Mouse (Mus musculus) T-helper 2 cell (primary cell): ENCODE results near the gene Clic6.
"Not testable (repeated sequence)": the region's sequence is repeated elsewhere in the genome, so short reads cannot be mapped to it uniquely, and the experiment has no call there.

ENCODE experiments used
- in situ Hi-C: fragments of 300-600 bp; cut with MboI, MseI; formaldehyde crosslinking; loops from one replicate; pipeline ENCODE4 v1.15.1; 2025; ENCODE audit warnings: high pct_unique_total_duplicates

The Clic6 gene

DNA sequence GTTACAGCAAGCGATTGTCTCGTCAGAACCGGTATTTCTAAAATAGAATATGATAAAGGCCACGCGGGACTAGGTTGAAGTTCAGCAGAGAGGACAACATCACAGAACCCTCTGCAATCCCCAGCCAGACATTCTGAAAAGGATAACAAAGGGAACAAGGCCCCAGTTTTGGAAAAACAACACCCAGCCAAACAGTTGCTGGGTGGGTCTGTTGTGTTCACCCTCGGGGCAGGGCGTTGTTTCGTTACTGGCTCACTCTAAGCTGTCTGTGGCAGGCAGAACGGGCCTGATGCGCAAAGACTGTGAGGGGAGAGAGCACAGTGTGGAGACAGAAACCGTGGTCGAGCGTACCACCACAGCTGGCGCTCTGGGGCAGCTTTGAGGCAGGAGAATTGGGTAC lies 17.1 kb upstream of the Clic6 start:
- in situ Hi-C loops = no loop called here

DNA sequence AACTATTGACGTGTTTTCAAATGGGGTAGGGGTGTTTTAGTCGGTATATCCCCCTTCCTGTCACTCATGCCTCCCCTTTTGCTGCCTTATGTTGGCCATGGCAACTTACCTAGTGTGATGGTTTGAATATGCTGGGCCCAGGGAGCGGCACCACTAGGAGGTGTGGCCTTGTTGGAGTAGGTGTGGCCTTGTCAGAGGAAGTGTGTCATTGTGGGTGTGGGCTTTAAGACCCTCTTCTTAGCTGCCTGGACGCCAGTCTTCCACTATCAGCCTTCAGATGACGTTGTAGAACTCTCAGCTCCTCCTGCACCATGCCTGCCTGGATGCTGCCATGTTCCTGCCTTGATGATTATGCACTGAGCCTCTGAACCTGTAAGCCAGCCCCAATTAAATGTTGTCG lies 14.8 kb upstream of the Clic6 start, which contains the start of gene Rcan1:
Gene Rcan1 (minus strand): TSS at position 162 of the 400 bp plus-strand sequence.
- in situ Hi-C loops = no loop called here

DNA sequence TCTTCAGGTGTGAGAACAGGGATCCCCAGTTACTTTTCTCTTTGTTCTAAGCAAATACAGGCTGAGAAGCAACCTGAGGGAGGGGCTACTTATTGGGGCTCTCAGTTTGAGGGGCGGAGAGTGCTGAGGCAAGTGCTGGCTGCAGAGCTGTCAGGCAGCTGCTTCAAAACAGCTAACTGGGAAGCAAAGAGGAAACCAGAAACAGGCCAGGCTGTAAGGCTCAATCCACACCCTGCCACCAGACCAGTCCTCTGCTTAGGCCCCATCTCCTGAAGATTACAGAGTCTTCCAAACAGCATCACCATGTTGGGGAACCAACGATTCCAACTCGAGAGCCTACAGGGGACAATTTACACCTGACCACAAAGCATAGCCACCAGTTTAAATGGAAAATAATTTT lies 12.6 kb upstream of the Clic6 start:
- in situ Hi-C loops = no loop called here

DNA sequence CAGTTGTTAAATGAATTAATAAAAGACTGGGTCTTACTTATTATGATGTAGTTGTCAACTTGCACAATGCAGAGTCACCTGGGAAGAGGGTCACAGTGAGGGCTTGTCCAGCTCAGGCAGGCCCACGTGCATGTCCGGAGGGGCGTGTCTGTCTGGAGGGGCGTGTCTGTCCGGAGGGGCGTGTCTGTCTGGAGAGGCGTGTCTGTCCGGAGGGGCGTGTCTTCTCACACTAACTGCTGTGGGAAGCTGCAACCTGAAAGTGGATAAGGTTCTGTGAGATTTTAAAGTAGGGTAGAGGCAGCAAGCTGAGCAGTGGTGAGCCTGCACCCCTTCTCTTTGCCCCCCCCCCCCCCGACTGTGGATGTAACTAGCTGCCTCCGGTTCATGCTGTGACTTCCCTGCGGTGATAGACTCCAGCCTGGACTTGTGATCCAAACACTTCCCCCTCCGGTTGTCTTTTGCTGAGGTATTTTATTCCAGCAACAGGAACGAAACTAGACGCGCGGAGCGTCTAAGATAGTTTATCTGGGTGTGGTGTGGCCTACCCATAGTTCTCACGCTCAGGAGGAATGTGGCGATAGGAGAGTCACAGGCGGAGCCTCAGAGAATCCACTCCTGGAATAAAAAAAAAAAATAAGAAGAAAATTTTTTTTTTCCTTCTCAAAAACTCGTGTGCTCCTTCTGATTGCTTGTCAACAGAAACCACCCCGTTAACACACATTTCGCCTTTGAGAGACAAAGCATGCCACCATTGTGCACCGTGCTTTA lies 10.3 kb upstream of the Clic6 start:
- in situ Hi-C loops = no loop called here

DNA sequence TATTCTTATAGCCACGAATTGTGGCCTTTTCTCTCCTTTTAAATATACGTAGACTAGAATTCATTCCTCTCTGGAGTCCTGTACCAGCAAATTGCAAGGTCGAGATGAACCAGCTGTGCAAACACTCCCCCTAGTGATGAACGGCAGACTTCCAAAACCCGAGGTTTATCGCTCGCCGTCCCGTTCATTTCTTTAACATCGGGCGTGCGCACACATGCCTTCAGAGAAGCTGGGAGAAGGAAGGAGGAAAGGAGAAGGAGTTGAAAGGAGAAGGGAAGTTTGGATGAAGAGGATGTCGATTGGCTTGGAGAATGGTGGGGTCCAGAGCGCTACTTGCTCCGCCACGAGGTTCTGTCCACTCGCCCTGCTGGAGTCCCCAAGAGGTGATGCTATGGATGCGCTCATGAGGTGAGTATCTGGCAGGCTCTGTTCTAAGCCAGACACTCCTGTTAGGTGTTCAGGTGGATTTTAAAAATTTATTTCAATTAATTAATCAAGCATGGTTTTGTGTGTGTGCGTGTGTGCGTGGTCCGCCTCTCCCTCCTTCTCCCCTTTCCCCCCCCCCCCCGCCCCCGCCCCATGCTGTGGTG lies 6.9 kb upstream of the Clic6 start:
- in situ Hi-C loops = no loop called here

DNA sequence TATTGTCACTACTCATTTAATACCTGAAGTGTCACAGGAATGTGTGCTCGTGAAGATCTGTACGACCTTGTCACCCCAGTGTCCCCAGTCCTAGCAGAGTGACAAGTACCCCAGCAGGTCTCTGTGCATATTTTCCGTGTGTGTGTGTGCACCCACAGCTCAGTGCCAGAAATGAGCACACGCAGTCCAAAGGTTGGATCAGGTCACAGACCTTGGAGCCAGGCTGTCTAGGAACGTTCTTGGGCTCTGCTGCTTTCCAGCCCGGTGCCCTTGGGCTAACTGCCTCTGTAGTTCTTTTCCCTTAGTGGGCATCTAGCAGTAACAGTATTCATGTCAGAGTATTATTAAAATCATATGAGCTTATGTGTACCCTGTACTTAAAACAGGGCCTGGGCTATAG lies 1.6 kb downstream of the Clic6 start:
- in situ Hi-C loops = no loop called here

DNA sequence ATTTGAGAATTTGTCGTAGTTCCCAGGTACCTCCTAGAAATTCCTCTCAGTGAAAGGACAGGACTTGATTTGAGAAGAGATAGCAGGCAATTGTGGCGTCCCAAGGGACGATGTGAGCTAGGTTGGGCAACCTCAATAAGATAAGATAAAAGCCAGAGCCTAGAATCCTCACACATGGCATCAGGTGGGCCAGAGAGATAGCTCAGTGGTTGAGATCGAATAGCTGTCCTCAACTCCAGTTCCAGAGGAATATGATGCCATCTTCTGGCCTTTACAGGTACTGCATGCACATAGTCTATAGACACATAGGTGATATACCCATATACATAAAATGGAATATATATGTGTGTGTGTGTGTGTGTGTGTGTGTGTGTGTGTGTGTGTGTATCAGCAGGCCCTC lies 2.0 kb downstream of the Clic6 start:
- in situ Hi-C loops = no loop called here

DNA sequence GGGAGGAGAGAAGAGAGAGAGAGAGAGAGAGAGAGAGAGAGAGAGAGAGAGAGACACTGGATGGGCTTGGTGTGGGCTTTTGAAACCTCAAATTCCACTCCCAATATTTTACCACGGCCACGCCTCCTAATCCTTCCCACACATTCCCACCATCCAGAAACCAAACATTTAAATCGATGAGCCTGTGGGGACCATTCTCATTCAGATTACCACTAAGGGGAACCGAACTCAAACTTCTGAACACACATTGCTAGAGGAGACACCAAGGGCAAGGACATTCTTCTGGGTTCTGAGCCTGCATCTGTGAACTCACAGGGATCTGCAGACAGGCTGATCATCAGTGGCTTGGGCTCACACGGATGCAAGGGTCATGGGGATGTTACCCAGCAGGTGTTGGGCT lies 2.9 kb downstream of the Clic6 start:
- in situ Hi-C loops = no loop called here

DNA sequence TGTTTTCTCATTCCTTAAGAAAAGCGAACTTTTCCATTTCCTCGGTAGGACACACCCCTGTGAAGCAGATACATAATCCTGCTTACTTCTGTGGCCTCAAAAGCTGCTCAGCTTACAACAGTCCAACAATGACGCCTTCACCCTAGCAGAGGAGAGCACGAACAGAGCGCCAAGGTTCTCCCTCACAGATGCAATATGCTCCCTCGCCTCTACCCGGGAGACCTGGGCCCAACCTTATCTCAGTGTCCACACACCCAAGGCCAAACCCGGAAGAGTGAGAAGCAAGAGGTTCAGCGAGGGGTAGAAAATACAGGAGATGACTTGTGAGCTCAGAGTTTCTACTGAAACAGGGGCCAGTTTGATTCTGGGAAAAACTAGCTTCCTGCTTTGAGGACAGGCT lies 3.8 kb downstream of the Clic6 start:
- in situ Hi-C loops = no loop called here

DNA sequence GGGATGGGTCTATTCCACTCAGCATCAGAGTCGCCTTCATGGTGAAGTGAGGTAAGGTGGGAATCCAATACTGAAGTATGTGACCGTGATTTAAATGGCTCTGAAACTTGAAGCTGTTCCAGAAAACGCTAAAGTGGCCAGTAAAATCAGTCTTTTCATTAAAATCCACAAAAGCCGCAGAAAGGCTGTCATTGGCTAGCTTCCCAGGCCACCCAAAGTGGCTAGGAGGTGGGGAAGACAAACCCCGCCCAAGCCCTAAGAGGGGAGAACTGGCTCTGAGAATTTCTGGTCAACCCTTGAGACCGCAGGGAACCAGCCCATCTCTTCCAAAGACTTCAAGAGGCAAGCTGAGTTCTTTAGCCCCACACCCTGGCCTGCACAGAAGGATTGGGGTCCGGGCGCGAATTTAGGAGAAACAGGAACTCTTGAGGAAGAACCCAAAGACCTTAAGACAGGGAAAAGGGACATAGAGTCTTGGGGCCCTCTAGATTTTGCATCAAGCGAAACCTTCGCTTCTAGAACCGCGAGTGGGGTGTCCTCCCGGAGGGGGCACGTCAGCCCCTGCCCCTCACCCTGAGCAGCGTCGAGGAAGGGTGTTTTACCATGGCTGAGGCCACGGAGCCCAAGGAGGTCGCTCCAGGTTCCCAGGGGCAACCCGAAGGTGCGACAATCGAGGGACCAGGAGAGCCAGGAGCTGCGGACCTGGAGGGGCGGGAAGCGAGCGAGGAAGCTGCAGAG lies 12.5 kb downstream of the Clic6 start:
- in situ Hi-C loops = no loop called here

DNA sequence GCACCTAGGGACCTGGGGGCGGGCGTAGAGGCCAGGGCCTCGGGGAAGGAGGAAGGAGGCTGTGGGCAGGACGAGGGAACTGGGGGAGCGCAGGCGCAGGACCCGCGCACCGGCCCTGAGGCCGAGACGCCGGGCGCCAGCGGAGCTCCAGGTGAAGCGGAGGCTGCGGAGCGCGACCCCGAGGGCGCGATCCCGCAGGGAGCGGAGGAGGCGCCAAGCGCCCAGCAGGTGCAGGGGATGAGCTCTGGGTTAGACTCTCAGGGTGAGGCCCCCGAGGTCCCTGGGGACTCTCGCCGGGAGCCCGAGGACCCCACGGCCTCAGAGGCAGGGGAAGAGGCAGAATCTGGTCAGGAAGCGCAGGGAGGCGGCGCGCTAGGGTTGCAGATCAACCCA lies 13.0 kb downstream of the Clic6 start:
- in situ Hi-C loops = no loop called here

DNA sequence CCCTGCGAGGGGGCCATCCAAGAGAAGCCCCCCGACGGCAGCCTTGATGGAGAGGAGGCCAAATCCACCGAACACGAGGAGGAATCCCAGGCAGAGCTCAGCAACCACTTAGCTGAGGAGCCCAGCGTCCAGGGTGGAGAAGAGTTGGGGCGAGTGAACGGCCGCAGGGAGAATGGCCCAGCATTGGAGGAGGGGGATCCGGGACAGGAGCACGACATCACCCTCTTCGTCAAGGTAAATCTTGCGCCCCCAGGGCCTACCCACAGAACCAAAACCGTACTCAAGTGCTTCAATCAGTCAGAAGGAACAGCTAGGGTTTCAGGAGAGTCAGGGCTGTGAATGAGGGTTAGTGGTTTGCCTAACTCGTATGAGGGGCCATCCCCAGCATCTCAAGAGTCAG lies 13.8 kb downstream of the Clic6 start:
- in situ Hi-C loops = no loop called here

DNA sequence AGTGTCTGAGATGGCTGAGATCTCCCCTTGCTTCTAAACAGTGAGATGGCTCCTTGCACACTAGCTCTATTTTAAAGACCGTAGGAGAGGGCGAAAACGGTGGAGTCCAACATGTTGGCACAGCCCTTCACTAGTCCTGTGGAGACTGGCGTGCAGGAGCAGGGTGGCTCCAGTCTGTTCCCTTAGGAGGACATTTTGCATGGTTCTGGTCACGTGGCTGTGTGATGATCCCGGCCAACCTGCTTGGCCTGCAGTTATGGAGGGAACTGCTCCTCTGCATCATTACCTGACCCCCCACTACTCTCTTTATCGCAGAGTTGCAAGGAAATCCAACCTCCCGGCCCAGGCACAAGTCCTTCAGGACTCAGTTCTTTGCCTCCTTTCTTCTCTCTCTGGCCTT lies 15.0 kb downstream of the Clic6 start:
- in situ Hi-C loops = no loop called here

DNA sequence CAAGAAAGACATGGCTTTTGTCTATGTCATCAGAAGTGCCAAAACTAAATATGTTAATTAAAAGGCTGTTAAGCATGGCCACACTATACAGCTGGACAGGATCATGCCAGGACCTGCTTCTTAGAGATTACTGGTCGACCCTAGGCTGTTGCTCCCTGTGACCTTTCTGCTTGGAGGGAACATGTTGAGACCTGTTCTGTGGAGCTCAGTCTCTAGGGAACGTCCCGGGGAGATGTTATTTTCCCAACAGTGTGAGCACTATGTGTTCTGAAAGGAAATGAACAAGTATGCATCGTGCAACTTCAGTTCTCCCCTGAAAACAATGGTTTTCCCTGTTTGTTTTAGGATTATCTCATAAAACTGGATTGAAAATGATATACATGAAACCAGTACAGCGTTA lies 17.6 kb downstream of the Clic6 start:
- in situ Hi-C loops = no loop called here

DNA sequence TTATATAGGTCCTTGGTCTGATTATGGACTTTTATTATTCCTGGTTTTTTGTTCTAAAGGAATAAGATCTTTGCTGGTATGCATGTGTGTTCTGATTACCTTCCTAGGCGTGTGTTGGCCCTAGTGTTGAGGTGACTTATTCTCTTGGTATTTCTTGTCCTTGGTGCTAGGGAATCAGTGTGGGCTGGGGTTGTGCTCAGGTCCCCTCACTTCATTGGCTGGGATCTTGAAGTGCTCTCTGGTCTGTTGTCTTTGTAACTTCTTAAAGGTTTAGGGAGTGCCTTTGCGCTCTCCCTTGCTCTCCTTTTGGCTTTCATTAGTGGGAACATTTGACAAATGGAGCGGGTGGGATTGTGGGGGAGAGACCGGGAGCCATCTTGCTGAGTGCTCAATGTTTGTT lies 22.0 kb downstream of the Clic6 start:
- in situ Hi-C loops = no loop called here

DNA sequence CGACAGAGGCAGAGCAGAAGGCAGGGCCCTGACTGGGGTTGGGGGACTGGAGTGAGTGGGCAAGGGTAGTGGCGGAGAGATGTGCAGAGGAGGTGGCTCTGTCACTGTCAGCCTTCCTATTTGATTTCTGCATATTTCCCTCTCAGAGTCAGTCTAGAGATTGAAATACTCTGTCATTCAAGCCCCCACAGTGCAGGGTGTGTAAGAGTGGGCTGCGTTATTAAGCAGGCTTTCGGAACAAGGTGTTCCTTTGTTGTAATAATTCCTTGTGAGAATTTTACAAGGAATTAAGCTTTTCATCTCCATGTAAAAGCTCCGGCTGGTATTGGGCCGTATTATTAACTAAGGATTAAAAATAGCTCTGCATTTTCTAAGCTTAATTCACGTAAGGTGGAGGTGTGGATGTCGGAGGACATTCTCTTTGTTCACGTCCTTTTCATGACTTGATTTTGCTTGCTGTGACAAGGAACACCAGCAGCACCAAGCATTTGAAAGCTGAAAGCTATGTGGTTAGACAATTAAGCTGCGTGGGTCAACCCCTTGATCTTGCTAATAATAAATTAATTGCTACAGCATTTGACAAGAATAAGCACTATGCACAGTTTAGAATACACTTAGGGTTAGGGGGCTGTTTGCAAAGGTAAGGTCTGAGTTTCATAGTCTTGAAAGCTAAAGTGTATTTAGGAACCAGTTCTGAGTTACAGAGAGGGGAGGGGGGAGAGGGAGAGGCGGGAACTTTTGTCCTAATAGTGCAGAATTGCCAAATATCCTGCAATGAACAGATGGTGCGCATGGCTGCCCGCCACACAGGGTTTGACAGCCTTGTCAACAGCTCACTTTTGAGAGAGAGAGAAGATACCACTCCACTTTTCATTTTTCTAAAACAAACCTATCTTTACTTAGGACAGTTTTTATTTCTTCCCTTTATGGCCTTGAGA lies 25.6 kb downstream of the Clic6 start:
- in situ Hi-C loops = no loop called here

DNA sequence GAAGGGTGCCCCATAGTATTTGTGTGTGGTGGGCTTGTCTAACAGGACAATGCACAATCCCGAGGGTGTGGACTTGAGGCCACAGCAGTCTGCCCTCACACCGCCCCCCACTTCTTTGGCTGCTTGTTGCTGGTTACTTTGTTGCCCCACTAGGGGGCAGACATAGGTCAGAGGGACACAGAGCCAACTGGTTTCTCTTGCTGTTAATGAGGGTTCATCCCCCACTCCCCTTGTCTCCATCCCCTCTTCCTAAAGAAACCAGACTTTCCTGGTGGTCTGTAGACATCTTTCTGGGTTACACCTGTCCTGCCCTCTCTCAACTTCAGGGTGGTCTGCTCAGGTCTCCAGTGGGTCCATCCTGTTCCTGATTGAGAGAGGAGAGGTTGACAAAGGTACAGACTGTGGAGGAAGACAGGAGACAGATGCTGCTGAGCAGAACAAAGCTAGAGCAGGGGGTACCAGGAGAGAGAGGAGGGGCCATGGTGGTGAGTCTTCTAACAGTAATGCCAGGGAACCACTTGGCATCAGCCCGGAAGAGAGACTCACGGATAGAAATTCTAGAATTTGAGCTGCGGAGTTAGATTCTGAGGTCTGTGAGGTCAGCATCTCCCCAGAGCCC lies 26.3 kb downstream of the Clic6 start:
- in situ Hi-C loops = no loop called here

DNA sequence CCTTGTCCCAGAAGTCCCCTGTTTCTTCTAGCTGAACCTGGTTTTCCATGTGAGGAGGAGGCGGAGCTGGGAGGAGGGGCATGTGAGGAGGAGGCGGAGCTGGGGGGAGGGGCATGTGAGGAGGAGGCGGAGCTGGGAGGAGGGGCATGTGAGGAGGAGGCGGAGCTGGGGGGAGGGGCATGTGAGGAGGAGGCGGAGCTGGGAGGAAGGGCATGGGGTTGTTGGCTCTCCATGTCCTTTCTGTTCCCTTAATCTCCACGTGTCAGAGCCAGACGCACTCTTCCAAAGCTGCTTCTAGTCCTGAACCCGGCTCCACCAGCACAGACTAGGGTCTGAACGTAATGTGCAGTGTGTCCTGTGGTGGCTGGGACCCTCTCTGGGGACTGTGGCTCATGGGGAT lies 29.4 kb downstream of the Clic6 start:
- in situ Hi-C loops = not testable (repeated sequence)

DNA sequence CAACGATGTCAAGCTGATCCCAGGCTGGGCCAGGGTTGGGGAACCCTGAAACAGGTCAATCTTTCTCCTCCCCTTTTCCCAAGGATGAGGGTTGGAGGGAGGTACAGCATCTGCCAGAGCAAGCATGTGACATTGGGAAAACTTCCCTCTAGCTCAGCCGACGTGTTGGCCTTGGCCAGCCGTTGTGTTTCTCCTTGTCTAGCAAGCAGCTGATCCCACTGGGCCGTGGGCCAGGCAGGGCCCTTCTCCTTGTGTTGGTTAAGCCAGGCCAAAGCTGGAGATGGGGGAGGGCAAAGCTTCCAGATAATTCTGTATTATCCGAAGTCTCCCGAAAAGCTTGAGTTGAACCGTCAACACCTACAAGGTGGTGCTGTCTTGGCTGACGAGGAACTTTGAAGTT lies 30.6 kb downstream of the Clic6 start:
- in situ Hi-C loops = no loop called here

DNA sequence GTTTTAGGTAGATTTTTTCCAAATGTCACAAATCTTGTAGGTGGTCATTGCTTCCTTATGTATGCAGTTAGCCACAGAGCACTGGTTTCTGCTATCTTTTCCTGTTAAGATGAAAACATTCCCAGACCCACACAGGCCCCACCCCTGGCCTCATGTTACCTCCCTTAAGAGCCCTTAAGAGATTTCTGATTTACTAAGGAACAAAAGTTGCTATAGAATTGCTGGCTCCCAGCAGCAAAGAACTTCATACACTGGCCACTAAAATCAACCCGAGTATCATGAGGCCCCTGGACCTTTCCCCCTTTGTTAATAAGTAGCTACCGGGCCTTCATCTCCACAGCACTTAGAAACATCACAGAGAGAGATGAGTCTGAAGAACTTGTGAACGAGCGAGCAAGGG lies 33.2 kb downstream of the Clic6 start:
- in situ Hi-C loops = no loop called here

DNA sequence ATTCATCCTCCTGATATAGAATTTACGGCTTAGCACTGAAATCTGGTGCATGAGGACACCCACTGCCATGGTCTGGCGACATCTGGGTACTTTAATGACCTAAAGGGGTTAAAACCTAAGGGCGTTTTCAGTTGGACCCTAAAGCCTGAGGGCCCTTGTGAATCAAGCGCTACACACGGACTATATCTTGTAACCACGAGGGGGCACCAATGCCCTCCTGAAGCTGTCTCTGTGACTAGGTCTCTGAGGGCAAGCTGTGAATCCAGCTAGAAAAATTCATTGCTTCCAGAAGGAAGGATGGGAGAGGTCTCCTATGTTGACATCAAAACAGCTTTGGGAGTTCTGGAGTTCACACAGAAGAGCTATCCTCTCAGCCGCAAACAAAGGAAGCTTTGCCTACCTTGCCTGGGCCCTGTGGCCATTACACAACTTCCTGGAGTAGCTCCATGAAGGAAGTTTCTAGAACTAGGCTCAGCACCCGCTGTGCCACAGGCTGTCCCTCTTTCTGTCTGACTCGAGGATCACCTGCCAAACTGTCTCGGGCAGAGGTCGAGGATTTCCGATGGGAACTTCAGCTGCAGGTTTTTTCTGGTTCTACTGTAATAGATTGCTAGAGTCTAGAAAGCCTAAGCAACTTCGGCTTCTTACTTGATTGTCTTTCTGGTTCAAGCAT lies 34.4 kb downstream of the Clic6 start:
- in situ Hi-C loops = no loop called here
